Mouse (Mus musculus): ENCODE measurements around the gene Cphx2. TPM values are rescaled to one million over a fixed set of nuclear protein-coding genes. Genes with fewer than 3 reads are reported as not detected.
"Not testable (repeated sequence)": the region's sequence is repeated elsewhere in the genome, so short reads cannot be mapped to it uniquely, and the experiment has no call there.

Gene Cphx2
- polyA plus RNA-seq (2021): not detected

DNA sequence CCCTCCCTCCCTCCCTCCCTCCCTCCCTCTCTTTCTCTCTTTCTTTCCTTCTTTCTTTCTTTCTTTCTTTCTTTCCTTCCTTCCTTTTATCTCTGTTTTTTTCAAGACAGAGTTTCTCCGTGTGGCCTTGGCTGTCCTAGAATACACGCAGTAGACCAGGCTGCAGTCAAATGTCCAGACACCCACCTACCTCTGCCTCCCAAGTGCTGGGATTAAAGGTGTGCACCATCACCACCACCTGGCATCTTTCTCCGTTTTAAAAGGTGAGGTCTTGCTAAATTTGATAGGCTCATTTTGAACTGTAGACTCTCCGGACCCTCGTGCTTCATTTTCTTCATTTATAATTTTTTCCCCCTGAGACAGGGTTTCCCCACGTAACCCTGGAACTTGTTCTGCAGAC, at the start of gene Cphx2:
TSS of gene Cphx2 (plus strand) at position 301 of the 400 bp plus-strand sequence.
- DNase-seq (ENCODE audit: low read depth, low spot score); CTCF ChIA-PET; ATAC-seq; POLR2A ChIA-PET; in situ Hi-C loops (cut with MboI; ENCODE audit: low pct_unique_long_range_greater_than_20kb); H3K27me3 ChIP-seq: not testable (repeated sequence)

DNA sequence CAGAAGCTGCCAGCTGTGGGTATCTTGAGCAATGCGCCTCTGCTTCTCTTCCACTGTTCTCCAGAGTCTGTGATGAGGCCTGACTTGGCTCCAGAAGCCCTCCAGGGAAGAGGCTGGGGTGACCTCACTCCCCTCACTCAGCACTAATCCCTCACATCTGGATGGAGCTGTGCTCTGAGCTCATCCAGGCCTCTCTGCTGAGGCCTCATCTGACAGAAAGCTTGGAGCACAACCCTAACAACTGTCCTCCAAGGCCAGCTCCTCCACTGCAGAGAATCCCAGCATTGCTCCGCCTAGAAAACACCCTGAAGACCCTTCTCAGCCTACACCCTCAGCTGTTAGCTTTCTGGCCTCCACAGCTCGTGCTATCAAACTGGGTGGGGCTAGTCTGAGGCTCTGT, 47.0 kb upstream of the Cphx2 start:
- CTCF ChIA-PET; in situ Hi-C loops (cut with MboI; ENCODE audit: low pct_unique_long_range_greater_than_20kb): not testable (repeated sequence)

DNA sequence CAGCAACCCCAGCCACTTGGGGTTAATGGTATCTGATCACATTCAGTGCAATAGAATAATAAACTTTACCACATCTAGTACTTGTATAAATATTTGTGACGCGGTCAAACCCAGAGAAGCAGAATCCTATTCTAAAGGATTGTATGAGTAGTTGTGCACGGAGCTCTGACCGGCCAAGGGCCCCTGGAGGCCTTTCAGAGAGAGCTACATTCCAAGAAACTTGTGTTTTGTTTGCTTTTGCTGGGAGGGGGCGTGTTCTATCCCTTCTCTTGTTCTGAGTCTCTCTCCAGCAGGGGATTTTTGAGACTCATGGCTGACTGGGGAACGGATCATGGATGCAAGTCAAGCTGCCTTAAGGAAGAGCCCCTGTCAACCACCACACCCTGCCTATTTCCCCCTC, 45.9 kb upstream of the Cphx2 start:
- H3K27me3 ChIP-seq; POLR2A ChIA-PET; DNase-seq (ENCODE audit: low read depth, low spot score); in situ Hi-C loops (cut with MboI; ENCODE audit: low pct_unique_long_range_greater_than_20kb); CTCF ChIA-PET; ATAC-seq: not testable (repeated sequence)

More for the DNA sequence above, 47.0 kb upstream of the Cphx2 start:
- DNase-seq (ENCODE audit: low read depth, low spot score); ATAC-seq; POLR2A ChIA-PET; H3K27me3 ChIP-seq: not testable (repeated sequence)

DNA sequence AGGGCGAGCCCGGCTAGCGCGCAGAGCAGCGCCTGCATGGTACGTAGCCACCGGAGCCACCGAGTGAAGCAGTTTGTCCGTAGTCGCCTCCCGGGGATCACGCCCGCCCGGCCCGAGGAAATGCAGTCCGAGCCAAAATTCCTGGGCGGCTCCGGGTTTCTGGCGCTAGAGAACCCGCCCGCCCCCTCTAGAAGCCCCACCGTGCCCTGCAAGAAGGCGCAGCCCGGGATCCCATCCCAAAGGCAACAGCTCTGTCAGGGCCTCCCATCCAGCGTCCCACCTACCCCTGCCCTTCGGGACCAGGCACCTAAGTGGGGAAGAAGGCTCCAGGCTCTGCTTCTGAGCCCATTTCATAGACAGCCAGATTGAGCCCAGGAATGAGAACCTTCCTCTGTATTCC, 38.7 kb upstream of the Cphx2 start, which contains the start of gene Gm9780:
TSS of gene Gm9780 (minus strand) at position 101 of the 400 bp plus-strand sequence.
- H3K27me3 ChIP-seq; in situ Hi-C loops (cut with MboI; ENCODE audit: low pct_unique_long_range_greater_than_20kb); DNase-seq (ENCODE audit: low read depth, low spot score); POLR2A ChIA-PET; ATAC-seq; CTCF ChIA-PET: not testable (repeated sequence)

DNA sequence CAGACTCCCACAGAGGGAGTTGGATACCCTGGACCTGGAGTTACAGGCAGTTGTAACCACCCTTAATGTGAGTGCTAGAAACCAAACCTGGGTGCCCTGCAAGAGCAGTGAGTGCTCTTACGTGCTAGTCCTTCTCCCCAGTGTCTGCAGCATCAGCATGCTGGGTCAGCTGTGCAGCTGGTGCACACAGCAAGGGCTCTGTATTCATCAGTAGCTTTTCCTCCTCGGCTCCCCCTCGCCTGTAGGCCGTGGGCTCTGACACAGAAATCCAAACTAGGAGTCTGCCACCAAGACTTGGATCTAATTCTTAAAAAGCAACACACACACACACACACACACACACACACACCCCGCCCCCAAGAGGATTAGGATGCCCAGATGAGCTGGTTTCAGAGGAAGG, 36.3 kb upstream of the Cphx2 start:
- H3K27me3 ChIP-seq; POLR2A ChIA-PET; ATAC-seq; in situ Hi-C loops (cut with MboI; ENCODE audit: low pct_unique_long_range_greater_than_20kb); DNase-seq (ENCODE audit: low read depth, low spot score); CTCF ChIA-PET: not testable (repeated sequence)

DNA sequence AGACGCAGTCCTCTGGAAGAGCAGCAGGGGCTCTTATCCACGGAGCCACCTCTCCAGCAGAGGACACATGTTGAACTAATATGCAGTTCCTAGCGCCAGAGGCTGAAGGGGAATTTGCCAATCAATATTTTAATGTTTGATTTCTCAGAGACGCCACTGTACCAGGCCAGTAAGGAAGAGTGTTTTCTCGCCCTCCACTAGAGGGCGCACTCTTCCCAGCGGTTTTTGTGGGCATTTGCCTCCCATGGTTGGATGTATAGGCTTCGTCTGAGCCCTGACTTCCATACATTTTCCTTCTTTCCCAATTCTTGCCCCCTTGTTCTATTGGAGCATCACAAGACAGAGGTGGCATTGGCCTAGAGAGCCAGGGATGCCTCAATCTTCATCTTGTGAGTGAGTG, 34.3 kb upstream of the Cphx2 start:
- H3K27me3 ChIP-seq; in situ Hi-C loops (cut with MboI; ENCODE audit: low pct_unique_long_range_greater_than_20kb); POLR2A ChIA-PET; ATAC-seq; DNase-seq (ENCODE audit: low read depth, low spot score); CTCF ChIA-PET: not testable (repeated sequence)

DNA sequence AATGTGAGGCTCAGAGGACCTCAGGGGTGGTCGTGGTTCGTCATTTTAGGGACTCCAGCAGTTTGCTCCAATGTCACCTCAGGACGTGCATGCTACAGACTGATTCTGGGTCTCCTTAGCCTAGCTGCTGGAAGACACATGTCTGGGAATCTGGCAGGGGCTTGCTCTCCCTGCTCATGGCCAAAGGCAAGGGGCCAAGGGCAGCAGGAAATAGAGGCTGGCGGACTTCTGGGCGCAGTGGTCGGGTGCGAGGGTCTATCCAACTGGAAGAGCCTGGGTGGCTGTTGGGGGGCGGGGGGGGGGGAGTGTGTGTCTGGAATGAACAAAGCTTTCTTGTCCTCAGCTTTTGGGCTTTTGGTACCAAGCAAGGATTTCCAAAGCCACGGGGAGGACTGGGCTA, 32.5 kb upstream of the Cphx2 start:
- in situ Hi-C loops (cut with MboI; ENCODE audit: low pct_unique_long_range_greater_than_20kb); POLR2A ChIA-PET; ATAC-seq; CTCF ChIA-PET; H3K27me3 ChIP-seq; DNase-seq (ENCODE audit: low read depth, low spot score): not testable (repeated sequence)

DNA sequence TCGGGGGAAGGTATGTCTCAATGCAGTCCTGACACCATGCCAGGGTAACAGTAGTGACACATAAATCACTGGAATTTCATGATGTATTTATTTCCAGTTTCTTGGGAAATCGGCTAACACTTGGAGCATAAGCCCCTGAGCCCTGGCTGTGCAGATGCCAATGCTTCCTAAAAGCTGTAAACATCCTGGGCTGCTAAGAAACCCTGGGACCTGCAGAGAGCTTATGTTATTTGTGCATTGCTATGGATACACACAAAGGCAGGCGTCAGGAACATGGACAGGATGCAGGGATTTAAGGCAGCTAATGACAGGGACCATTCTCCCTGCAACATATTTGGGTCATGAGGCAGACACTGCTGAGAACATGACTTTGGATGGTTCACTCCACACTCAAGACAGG, 23.1 kb upstream of the Cphx2 start:
- DNase-seq (ENCODE audit: low read depth, low spot score); H3K27me3 ChIP-seq; POLR2A ChIA-PET; in situ Hi-C loops (cut with MboI; ENCODE audit: low pct_unique_long_range_greater_than_20kb); CTCF ChIA-PET: not testable (repeated sequence)
- peak; percentile 54 for ATAC-seq

DNA sequence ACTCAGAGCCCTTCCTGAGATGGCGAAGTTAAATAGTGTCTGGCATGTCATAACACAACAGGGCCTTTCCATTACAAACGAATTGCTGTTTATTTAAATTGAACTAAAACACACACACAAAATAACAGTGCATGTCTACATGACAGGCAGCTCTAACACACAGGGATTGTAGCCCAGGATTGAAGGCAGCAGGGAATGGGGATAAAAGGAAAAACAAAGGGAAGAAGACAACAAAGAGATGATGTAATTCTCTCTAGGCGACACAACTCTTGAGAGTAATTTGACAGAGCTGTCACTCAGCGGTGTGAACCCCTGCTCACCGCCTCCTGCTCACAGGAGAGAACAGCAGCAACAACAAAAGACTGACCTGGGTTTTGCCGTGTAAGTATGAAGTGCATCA, 22.0 kb upstream of the Cphx2 start:
- H3K27me3 ChIP-seq; in situ Hi-C loops (cut with MboI; ENCODE audit: low pct_unique_long_range_greater_than_20kb); ATAC-seq; CTCF ChIA-PET; POLR2A ChIA-PET; DNase-seq (ENCODE audit: low read depth, low spot score): not testable (repeated sequence)

DNA sequence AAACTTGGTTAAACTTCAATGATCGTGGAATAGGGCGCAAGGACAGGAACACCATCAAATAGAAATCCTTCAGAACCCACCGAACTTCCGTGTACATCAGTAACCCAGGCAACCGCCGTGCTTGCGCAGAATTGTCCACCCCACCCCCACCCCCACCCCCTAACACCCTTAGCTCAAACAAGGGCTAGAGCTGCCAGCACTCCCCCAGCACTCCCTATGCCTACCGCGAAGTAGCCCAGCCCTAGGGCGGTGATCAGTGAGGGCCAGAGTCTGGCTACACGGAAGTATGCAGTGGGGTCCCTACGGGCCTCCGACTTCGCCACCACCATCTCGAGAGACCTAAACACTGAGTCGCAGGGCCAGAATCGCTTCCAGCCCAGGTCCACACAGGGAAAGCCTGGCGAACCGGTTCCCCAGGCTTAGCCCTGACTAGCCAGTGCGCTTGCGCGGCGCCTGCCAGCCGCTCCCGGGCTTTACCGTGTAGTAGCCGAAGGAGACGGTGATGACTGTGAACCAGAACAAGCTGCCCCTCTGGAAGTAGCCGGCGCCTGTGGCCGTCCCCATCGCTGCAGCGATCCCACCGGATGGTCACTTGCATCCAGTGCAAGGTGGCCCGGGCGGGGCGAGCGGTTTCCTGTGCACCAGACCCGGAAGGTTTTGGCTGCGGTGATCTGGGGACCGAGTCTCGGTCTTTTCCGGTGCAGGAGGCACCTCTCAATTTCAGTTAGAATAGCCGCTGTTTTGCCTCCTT, 14.6 kb upstream of the Cphx2 start:
- in situ Hi-C loops (cut with MboI; ENCODE audit: low pct_unique_long_range_greater_than_20kb); POLR2A ChIA-PET; CTCF ChIA-PET; H3K27me3 ChIP-seq; DNase-seq (ENCODE audit: low read depth, low spot score): not testable (repeated sequence)
- ATAC-seq: peak; percentile 84

DNA sequence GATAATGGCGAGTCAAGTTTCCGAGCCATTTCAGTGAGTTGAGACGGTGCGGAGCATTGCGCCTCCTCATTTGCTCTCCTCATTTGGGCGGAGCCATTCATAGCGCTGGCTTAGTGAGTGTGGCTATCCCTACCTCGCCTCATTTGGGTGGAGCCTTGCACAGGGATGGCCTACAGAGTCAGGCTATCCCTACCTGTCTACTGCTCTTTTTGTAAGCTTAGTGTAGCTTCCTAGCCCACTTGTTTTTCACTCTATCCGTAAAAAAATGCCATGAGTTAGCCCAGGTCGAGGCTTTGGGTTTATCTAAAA, 14.0 kb upstream of the Cphx2 start, which contains the start of gene Tmem254c:
TSS of gene Tmem254c (minus strand) at position 31 of the 309 bp plus-strand sequence.
- ATAC-seq: peak; percentile 74
- CTCF ChIA-PET; in situ Hi-C loops (cut with MboI; ENCODE audit: low pct_unique_long_range_greater_than_20kb); POLR2A ChIA-PET; DNase-seq (ENCODE audit: low read depth, low spot score); H3K27me3 ChIP-seq: not testable (repeated sequence)

DNA sequence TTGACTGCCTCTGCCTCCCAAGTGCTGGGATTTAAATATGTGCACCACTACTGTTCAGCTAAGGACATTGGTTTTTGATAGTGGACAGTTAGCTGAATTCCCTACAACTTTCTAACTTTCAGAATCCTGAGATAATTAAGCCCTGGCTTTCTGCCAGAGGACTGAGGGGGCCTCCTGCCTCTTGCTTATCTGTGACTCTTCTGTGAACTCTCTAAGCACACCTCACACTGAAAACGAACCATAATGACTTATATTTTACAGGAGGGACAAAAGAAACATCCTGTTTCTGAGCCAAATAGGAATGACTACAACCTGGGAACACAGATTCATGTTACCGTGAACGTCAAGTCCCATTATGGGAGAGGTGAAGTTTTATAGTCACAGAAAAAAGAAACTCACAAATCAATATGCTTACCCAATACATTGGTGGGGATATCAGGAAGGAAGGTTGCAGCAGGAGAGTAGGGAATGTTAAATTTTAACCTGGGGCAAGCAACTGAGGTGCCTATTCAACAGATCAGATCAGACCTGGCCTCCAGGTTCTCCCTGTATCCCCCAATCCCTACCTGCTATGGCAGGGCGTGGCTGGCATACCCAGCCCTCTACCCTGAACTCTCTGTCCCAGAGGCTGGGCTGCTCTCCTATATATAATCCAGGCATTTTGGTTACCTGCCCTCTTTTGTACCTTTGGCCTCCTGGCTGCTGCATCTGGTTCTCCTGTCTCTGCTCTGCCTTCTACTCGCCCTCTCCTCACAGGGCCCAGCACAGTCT, 4.5 kb upstream of the Cphx2 start:
- POLR2A ChIA-PET; in situ Hi-C loops (cut with MboI; ENCODE audit: low pct_unique_long_range_greater_than_20kb); DNase-seq (ENCODE audit: low read depth, low spot score); CTCF ChIA-PET; H3K27me3 ChIP-seq; ATAC-seq: not testable (repeated sequence)

DNA sequence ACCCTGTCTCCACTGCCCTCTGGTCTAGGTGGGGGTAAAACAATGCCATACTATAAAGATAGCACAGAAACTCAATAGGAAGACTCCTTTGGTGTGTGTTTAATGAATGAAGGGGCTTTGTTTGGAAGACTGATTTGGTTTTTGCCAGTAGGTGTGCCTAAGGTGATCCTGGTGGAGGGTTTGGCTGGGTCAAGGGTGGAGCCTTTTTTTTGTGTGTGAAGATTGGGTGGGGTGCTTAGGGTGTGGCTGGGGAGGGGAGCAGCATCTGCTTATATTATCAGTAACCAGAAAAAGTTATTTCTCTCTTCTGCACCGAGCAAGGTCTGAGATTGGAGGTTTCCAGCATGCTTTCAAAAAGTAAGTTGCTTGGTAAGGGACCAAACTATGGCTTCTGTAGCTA, 681 bp downstream of the Cphx2 start, which contains the start of gene Cphx3:
TSS of gene Cphx3 (plus strand) at position 301 of the 400 bp plus-strand sequence.
- DNase-seq (ENCODE audit: low read depth, low spot score); in situ Hi-C loops (cut with MboI; ENCODE audit: low pct_unique_long_range_greater_than_20kb); H3K27me3 ChIP-seq; ATAC-seq; POLR2A ChIA-PET; CTCF ChIA-PET: not testable (repeated sequence)

DNA sequence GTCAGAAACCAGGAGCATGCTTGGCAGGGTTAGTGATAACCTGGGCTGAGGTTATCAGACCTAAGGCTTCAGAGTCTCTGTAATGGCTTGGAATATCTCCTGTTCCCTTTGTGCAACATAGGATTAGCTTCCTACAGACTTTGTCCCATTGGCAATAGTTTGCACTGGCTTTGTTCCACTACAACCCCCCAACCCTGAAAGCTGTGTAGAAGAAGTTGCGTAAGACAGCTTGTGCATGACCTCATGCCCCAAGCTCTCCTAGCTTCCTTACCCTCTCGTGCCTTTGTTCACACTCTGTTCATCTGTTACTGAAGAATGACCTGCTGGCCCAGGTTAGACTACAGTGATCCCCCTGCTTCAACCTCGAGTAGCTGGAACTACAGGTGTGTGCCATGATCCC, 16.3 kb downstream of the Cphx2 start:
- POLR2A ChIA-PET; DNase-seq (ENCODE audit: low read depth, low spot score); H3K27me3 ChIP-seq; CTCF ChIA-PET; in situ Hi-C loops (cut with MboI; ENCODE audit: low pct_unique_long_range_greater_than_20kb): not testable (repeated sequence)
- ATAC-seq: peak; percentile 21

DNA sequence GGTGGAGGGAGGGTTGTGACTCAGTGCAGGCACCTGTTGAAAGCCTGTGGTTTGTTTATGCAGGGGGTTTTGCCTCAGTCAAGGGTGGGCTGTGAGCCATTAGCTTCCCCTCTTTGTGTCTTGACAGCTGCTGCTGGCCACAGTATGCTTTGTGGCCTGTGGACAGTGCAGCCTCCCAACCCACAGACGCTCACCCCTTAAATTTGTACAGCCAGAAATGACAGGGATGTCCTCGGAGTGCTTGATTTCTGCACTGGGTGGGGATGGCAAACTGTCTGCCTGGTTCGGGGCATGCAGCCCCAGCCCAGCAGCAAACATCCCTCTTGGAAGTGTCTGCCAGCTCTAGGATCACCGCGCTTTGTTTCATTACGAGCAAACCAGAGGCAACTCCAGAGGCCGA, 36.8 kb downstream of the Cphx2 start, which contains the start of gene Duxbl2:
TSS of gene Duxbl2 (plus strand) at position 200 of the 400 bp plus-strand sequence.
- in situ Hi-C loops (cut with MboI; ENCODE audit: low pct_unique_long_range_greater_than_20kb); POLR2A ChIA-PET; CTCF ChIA-PET; DNase-seq (ENCODE audit: low read depth, low spot score); ATAC-seq; H3K27me3 ChIP-seq: not testable (repeated sequence)

Data from Patski (cell line).